Mouse (Mus musculus) CH12.LX (cell line): ENCODE measurements around the gene Prox1. TPM values are rescaled to one million over a fixed set of nuclear protein-coding genes. Genes with fewer than 3 reads are reported as not detected.

ENCODE experiments used
- DNase-seq: peaks from one replicate; pipeline ENCODE4 v3.0.0-alpha.2; 2013; ENCODE audit errors: extremely low read depth
- H3K27ac ChIP-seq: 2 replicates; pipeline ENCODE4 v1.5.1; 2012; ENCODE audit warnings: low read depth, mild to moderate bottlenecking, control low read depth, moderate library complexity; ENCODE audit not compliant: insufficient read depth
- H3K27me3 ChIP-seq: replicated peaks from 2 replicates; pipeline ENCODE3; 2012; ENCODE audit warnings: inconsistent platforms
- H3K36me3 ChIP-seq, 2 experiments: replicated peaks in 1 of 2; 2 replicates each; pipeline versions ENCODE3 to v1.6.1; 2012; ENCODE audit warnings: inconsistent platforms in 1 of 2, low read length in 1 of 2, mild to moderate bottlenecking in 1 of 2, mixed read lengths in 1 of 2, moderate library complexity in 1 of 2; ENCODE audit not compliant: control insufficient read depth in 1 of 2, insufficient read depth in 1 of 2
- H3K4me1 ChIP-seq, 2 experiments: 2 replicates each; pipeline ENCODE4 v1.6.1; 2012; ENCODE audit warnings: inconsistent platforms in 1 of 2, moderate library complexity in 1 of 2; ENCODE audit not compliant: insufficient read depth in 2 of 2, control insufficient read depth in 1 of 2
- H3K4me2 ChIP-seq: 2 replicates; pipeline ENCODE4 v1.6.1; 2012; ENCODE audit warnings: low read depth, mild to moderate bottlenecking, control low read depth; ENCODE audit not compliant: poor library complexity, insufficient read depth, severe bottlenecking
- H3K4me3 ChIP-seq, 3 experiments: fragments of 150-350 bp in 1 of 3; sonication (generic) in 1 of 3; replicated peaks in 1 of 3; 2 replicates each; pipeline versions ENCODE3 to v1.5.1; 2011 to 2012; ENCODE audit warnings: low read depth in 2 of 3, low read length in 2 of 3, mild to moderate bottlenecking in 2 of 3, moderate library complexity in 2 of 3, control low read depth in 1 of 3, improper control_type of control experiment in 1 of 3, inconsistent platforms in 1 of 3, mixed read lengths in 1 of 3; ENCODE audit not compliant: poor library complexity in 1 of 3
- H3K79me2 ChIP-seq: replicated peaks from 2 replicates; pipeline ENCODE4 v1.6.1; 2012; ENCODE audit warnings: mild to moderate bottlenecking, moderate library complexity; ENCODE audit not compliant: control insufficient read depth, poor library complexity, insufficient read depth, severe bottlenecking; ENCODE audit errors: extremely low read depth
- H3K9ac ChIP-seq: 2 replicates; pipeline ENCODE4 v1.6.1; 2012; ENCODE audit warnings: low read depth, mild to moderate bottlenecking, control low read depth, moderate library complexity; ENCODE audit not compliant: insufficient read depth
- H3K9me3 ChIP-seq: replicated peaks from 2 replicates; pipeline ENCODE3; 2012; ENCODE audit warnings: low read length, inconsistent platforms, mixed read lengths
- BHLHE40 ChIP-seq: IDR thresholded peaks from 2 replicates; pipeline ENCODE4 v1.6.1; 2011; ENCODE audit warnings: mild to moderate bottlenecking, low read depth, low read length, improper control_type of control experiment
- CHD1 ChIP-seq: IDR thresholded peaks from 2 replicates; pipeline ENCODE4 v1.6.1; 2012; ENCODE audit warnings: low read depth, low read length, improper control_type of control experiment, inconsistent platforms
- CTCF ChIP-seq, 2 experiments: IDR thresholded peaks in 1 of 2; conservative IDR thresholded peaks in 1 of 2; 2 replicates each; pipeline ENCODE4 v1.5.1; 2011 to 2012; ENCODE audit warnings: low read depth in 2 of 2, low read length in 2 of 2, improper control_type of control experiment in 1 of 2, inconsistent platforms in 1 of 2, mild to moderate bottlenecking in 1 of 2, moderate library complexity in 1 of 2
- ELF1 ChIP-seq: IDR thresholded peaks from 2 replicates; pipeline ENCODE4 v1.6.1; 2014; ENCODE audit warnings: low read depth, mild to moderate bottlenecking, inconsistent platforms, low read length, improper control_type of control experiment
- JUN ChIP-seq: IDR thresholded peaks from 2 replicates; pipeline ENCODE4 v1.6.1; 2011; ENCODE audit warnings: low read depth, mild to moderate bottlenecking, low read length, improper control_type of control experiment, moderate library complexity; ENCODE audit not compliant: insufficient read depth
- JUND ChIP-seq: conservative IDR thresholded peaks from 2 replicates; pipeline ENCODE4 v1.6.1; 2011; ENCODE audit warnings: low read depth, low read length, improper control_type of control experiment
- MAX ChIP-seq: IDR thresholded peaks from 2 replicates; pipeline ENCODE4 v1.6.1; 2011; ENCODE audit warnings: low read length, improper control_type of control experiment
- PAX5 ChIP-seq: IDR thresholded peaks from 2 replicates; pipeline ENCODE4 v1.6.1; 2012; ENCODE audit warnings: low read length, inconsistent platforms, mixed read lengths
- SMC3 ChIP-seq: IDR thresholded peaks from 2 replicates; pipeline ENCODE4 v1.6.1; 2011; ENCODE audit warnings: low read depth, low read length, improper control_type of control experiment
- TBP ChIP-seq: conservative IDR thresholded peaks from 2 replicates; pipeline ENCODE4 v1.6.1; 2011; ENCODE audit warnings: low read depth, low read length, improper control_type of control experiment
- USF2 ChIP-seq: conservative IDR thresholded peaks from 2 replicates; pipeline ENCODE4 v1.6.1; 2011; ENCODE audit warnings: low read depth, low read length, improper control_type of control experiment
- ZC3H11A ChIP-seq: IDR thresholded peaks from 2 replicates; pipeline ENCODE4 v1.6.1; 2012; ENCODE audit warnings: low read depth, mild to moderate bottlenecking, inconsistent platforms, low read length, improper control_type of control experiment
- dilution Hi-C: fragments of 300-500 bp; cut with MboI; formaldehyde crosslinking; loops from 2 replicates; pipeline ENCODE4 v1.14.3; 2020; ENCODE audit warnings: low sequenced_read_pairs; ENCODE audit not compliant: extremely low pct_unique_long_range_greater_than_20kb, extremely low pct_ligation_motif_present
- in situ Hi-C: fragments of 300-500 bp; cut with MboI; formaldehyde crosslinking; loops from 3 replicates; pipeline ENCODE4 v1.14.3; 2019; ENCODE audit warnings: low sequenced_read_pairs, low pct_ligation_motif_present, low pct_unique_long_range_greater_than_20kb, mixed read lengths
- polyA plus RNA-seq: library from polyadenylated mRNA; unstranded; fragments of >175 nt; gene quantifications from 2 replicates; pipeline ENCODE4 v1.2.1, GENCODE M21; 2012; ENCODE audit warnings: low read depth; ENCODE audit not compliant: insufficient read length
- total RNA-seq, 2 experiments: library from RNA; depleted of rRNA; stranded (reverse); fragments of 300-350 nt in 1 of 2; fragments of >200 nt in 1 of 2; gene quantifications; 2 replicates each; pipeline ENCODE4 v1.2.3; 2012 to 2014

Gene Prox1
- total and polyA plus RNA-seq, 3 experiments: 0.04 to 0.27 TPM; not detected in 1

- DNase-seq: no peak
- Histone ChIP-seq H3K79me2 (no peaks in the 10 kb centered on the region), H3K9ac (no peak overlapping the region)
Measured at GRCm38 (mm10) chr1:190183574-190183973, 13.1 kb upstream of the Prox1 start.

GRCm38 (mm10) chr1:190181765-190182164, 11.3 kb upstream of the Prox1 start:
- no peak for DNase-seq
- Histone ChIP-seq H3K9me3 (peaks cover 4% of the 10 kb centered on the region), H3K27me3 (peaks cover 15% of the 10 kb centered on the region)
- TF ChIP-seq PAX5: no peak
- peak in 1 of 2 experiments; percentile 20; a peak in 1 of 4 replicates for TF ChIP-seq CTCF (conservative IDR thresholded peaks at IDR 0.05 in 1 of 2, IDR thresholded peaks at IDR 0.05 in 1 of 2; ENCODE audit: low read depth in 2 of 2, low read length in 2 of 2)
- TF ChIP-seq, all 38 proteins: peak for 1
- no peak overlapping the region for H3K4me2 ChIP-seq
- in situ Hi-C loops (no loop called here), dilution Hi-C loops (no loop called here)
- H3K4me1 ChIP-seq: peaks cover 0 to 14% of the 10 kb centered on the region in 2 experiments; a peak in 2 of 4 replicates
- H3K9ac ChIP-seq: no peak overlapping the region
- no peaks in the 10 kb centered on the region for H3K36me3 ChIP-seq
- H3K4me3 ChIP-seq: no peak overlapping the region
- no peaks in the 10 kb centered on the region for H3K79me2 ChIP-seq
- H3K27ac ChIP-seq: no peak overlapping the region

More at GRCm38 (mm10) chr1:190183574-190183973, 13.1 kb upstream of the Prox1 start:
- Histone ChIP-seq H3K9me3 (peaks cover 4% of the 10 kb centered on the region), H3K4me3 (no peak overlapping the region), H3K27me3 (peaks cover 19% of the 10 kb centered on the region), H3K4me2 (no peak overlapping the region), H3K4me1 (peaks cover 0 to 14% of the 10 kb centered on the region in 2 experiments; a peak in 2 of 4 replicates), H3K36me3 (no peaks in the 10 kb centered on the region), H3K27ac (no peak overlapping the region)
- in situ Hi-C loops: no loop called here
- TF ChIP-seq TBP: no peak
- no peak for TF ChIP-seq ZC3H11A
- no peak for TF ChIP-seq JUND
- TF ChIP-seq JUN: no peak
- dilution Hi-C loops: no loop called here

GRCm38 (mm10) chr1:190180861-190181260, 10.3 kb upstream of the Prox1 start:
- in situ Hi-C loops (no loop called here), dilution Hi-C loops (no loop called here)
- Histone ChIP-seq H3K9ac (no peak overlapping the region), H3K4me3 (no peak overlapping the region), H3K79me2 (no peaks in the 10 kb centered on the region), H3K27ac (no peak overlapping the region), H3K36me3 (no peaks in the 10 kb centered on the region), H3K27me3 (peaks cover 12% of the 10 kb centered on the region), H3K4me1 (peaks cover 0 to 14% of the 10 kb centered on the region in 2 experiments; a peak in 2 of 4 replicates)
- DNase-seq: no peak
- TF ChIP-seq SMC3: no peak
- TF ChIP-seq USF2: no peak
- TF ChIP-seq ELF1: no peak
- no peak for TF ChIP-seq JUND
- TF ChIP-seq MAX: no peak
- no peak for TF ChIP-seq ZC3H11A
- no peak for TF ChIP-seq JUN
- no peak for TF ChIP-seq CHD1
- no peak for TF ChIP-seq BHLHE40
- TF ChIP-seq, all 38 proteins: peak for 0
- Histone ChIP-seq H3K9me3 (peaks cover 4% of the 10 kb centered on the region), H3K4me2 (no peak overlapping the region)
